Mouse (Mus musculus): ENCODE measurements at regions not wholly inside any gene's neighbourhood (a gene's known extent, or its start where the extent isn't known, plus 50 kb on each side); places are given as distances from the start of the nearest gene placed in this dataset.

- H3K9me3 ChIP-seq (replicated peaks): no peaks in the 10 kb centered on the region
- H3K27me3 ChIP-seq: no peaks in the 10 kb centered on the region
- H3K4me3 ChIP-seq (replicated peaks): no peak overlapping the region
- no peak overlapping the region for H3K4me2 ChIP-seq
- H3K36me3 ChIP-seq (replicated peaks): no peaks in the 10 kb centered on the region
- 71% methylated on average over 4 of the region's 4 CpGs for WGBS (ENCODE audit: insufficient replicate concordance)
- H3K4me1 ChIP-seq (replicated peaks): no peaks in the 10 kb centered on the region
- ATAC-seq (ENCODE audit: insufficient read depth): no peak
- no peak overlapping the region for H3K27ac ChIP-seq (replicated peaks)
- no peak overlapping the region for H3K9ac ChIP-seq
Measured at GRCm38 (mm10) chr17:49219512-49220197, 208.5 kb upstream of the Mocs1 start.

- WGBS (ENCODE audit: insufficient replicate concordance): 57% methylated on average over 7 of the region's 7 CpGs
- Histone ChIP-seq H3K4me2 (no peak overlapping the region), H3K27me3 (no peaks in the 10 kb centered on the region), H3K9ac (no peak overlapping the region), H3K27ac (replicated peaks) (no peak overlapping the region), H3K4me1 (replicated peaks) (no peaks in the 10 kb centered on the region), H3K9me3 (replicated peaks) (no peaks in the 10 kb centered on the region), H3K4me3 (replicated peaks) (no peak overlapping the region), H3K36me3 (replicated peaks) (no peaks in the 10 kb centered on the region)
- ATAC-seq (ENCODE audit: insufficient read depth): no peak
Measured at GRCm38 (mm10) chr17:49223212-49223611, 204.9 kb upstream of the Mocs1 start.

- H3K4me2 ChIP-seq: no peak overlapping the region
- no peak overlapping the region for H3K9ac ChIP-seq
- no peaks in the 10 kb centered on the region for H3K9me3 ChIP-seq (replicated peaks)
- H3K4me1 ChIP-seq (replicated peaks): no peaks in the 10 kb centered on the region
- ATAC-seq (ENCODE audit: insufficient read depth): no peak
- H3K27ac ChIP-seq (replicated peaks): no peak overlapping the region
- H3K27me3 ChIP-seq: no peaks in the 10 kb centered on the region
- 58% methylated on average over 2 of the region's 2 CpGs for WGBS (ENCODE audit: insufficient replicate concordance)
- no peaks in the 10 kb centered on the region for H3K36me3 ChIP-seq (replicated peaks)
- no peak overlapping the region for H3K4me3 ChIP-seq (replicated peaks)
Measured at GRCm38 (mm10) chr17:49223651-49224050, 204.5 kb upstream of the Mocs1 start.

GRCm38 (mm10) chr17:49225255-49226015, 202.7 kb upstream of the Mocs1 start:
- Histone ChIP-seq H3K36me3 (replicated peaks) (no peaks in the 10 kb centered on the region), H3K4me2 (no peak overlapping the region), H3K4me3 (replicated peaks) (no peak overlapping the region), H3K27me3 (no peaks in the 10 kb centered on the region), H3K9me3 (replicated peaks) (no peaks in the 10 kb centered on the region), H3K27ac (replicated peaks) (no peak overlapping the region), H3K4me1 (replicated peaks) (no peaks in the 10 kb centered on the region), H3K9ac (no peak overlapping the region)
- no peak for ATAC-seq (ENCODE audit: insufficient read depth)
- WGBS (ENCODE audit: insufficient replicate concordance): 64% methylated on average over 9 of the region's 9 CpGs

- Histone ChIP-seq H3K9ac (no peak overlapping the region), H3K4me2 (no peak overlapping the region), H3K27ac (replicated peaks) (no peak overlapping the region), H3K4me1 (replicated peaks) (no peaks in the 10 kb centered on the region), H3K36me3 (replicated peaks) (no peaks in the 10 kb centered on the region), H3K4me3 (replicated peaks) (no peak overlapping the region), H3K27me3 (no peaks in the 10 kb centered on the region), H3K9me3 (replicated peaks) (no peaks in the 10 kb centered on the region)
- WGBS (ENCODE audit: insufficient replicate concordance): 43% methylated on average over 6 of the region's 6 CpGs
- ATAC-seq (ENCODE audit: insufficient read depth): no peak
Measured at GRCm38 (mm10) chr17:49226016-49226400, 202.2 kb upstream of the Mocs1 start.

GRCm38 (mm10) chr17:49231287-49231686, 196.9 kb upstream of the Mocs1 start:
- no peaks in the 10 kb centered on the region for H3K4me1 ChIP-seq (replicated peaks)
- no peak overlapping the region for H3K4me3 ChIP-seq (replicated peaks)
- ATAC-seq (ENCODE audit: insufficient read depth): no peak
- H3K9ac ChIP-seq: no peak overlapping the region
- no peaks in the 10 kb centered on the region for H3K36me3 ChIP-seq (replicated peaks)
- no peaks in the 10 kb centered on the region for H3K9me3 ChIP-seq (replicated peaks)
- H3K4me2 ChIP-seq: no peak overlapping the region
- no peak overlapping the region for H3K27ac ChIP-seq (replicated peaks)
- 63% methylated on average over 3 of the region's 3 CpGs for WGBS (ENCODE audit: insufficient replicate concordance)
- no peaks in the 10 kb centered on the region for H3K27me3 ChIP-seq

GRCm38 (mm10) chr17:49240097-49240496, 188.1 kb upstream of the Mocs1 start:
- no peak for ATAC-seq (ENCODE audit: insufficient read depth)

DNA sequence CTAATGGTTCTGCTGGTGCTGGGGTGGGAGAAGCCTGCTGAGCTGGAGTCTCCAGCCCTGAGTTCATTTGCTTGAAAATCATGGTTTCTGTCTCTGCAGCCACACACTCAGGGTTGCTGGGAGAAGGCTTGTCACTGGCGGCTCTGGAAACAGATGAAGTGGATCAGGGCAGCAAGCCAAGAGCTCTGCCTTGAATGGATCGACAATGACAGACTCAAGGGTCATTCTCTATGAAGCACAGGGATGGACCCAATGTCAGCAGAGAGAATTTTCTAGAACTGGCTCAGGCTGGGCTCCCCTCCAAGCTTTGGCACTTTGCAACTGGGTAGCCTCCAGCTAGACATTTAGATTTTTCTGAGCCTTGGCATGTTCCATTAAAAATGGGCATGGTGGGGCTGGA, 184.7 kb upstream of the Mocs1 start:
- Histone ChIP-seq H3K27ac (replicated peaks) (no peak overlapping the region), H3K4me2 (no peak overlapping the region), H3K27me3 (no peaks in the 10 kb centered on the region), H3K4me3 (replicated peaks) (no peak overlapping the region), H3K36me3 (replicated peaks) (no peaks in the 10 kb centered on the region), H3K9me3 (replicated peaks) (no peaks in the 10 kb centered on the region), H3K4me1 (replicated peaks) (no peaks in the 10 kb centered on the region), H3K9ac (no peak overlapping the region)
- no peak for ATAC-seq (ENCODE audit: insufficient read depth)
- WGBS (ENCODE audit: insufficient replicate concordance): 55% methylated on average over 2 of the region's 2 CpGs

More at GRCm38 (mm10) chr17:49240097-49240496, 188.1 kb upstream of the Mocs1 start:
- H3K36me3 ChIP-seq (replicated peaks): no peaks in the 10 kb centered on the region
- H3K27ac ChIP-seq (replicated peaks): no peak overlapping the region
- H3K4me1 ChIP-seq (replicated peaks): no peaks in the 10 kb centered on the region
- H3K9me3 ChIP-seq (replicated peaks): no peaks in the 10 kb centered on the region
- H3K4me3 ChIP-seq (replicated peaks): no peak overlapping the region
- no peak overlapping the region for H3K4me2 ChIP-seq
- no peak overlapping the region for H3K9ac ChIP-seq
- H3K27me3 ChIP-seq: no peaks in the 10 kb centered on the region

- Histone ChIP-seq H3K9ac (no peak overlapping the region), H3K4me2 (no peak overlapping the region), H3K4me1 (replicated peaks) (no peaks in the 10 kb centered on the region), H3K36me3 (replicated peaks) (no peaks in the 10 kb centered on the region), H3K27me3 (no peaks in the 10 kb centered on the region), H3K27ac (replicated peaks) (no peak overlapping the region), H3K4me3 (replicated peaks) (no peak overlapping the region), H3K9me3 (replicated peaks) (no peaks in the 10 kb centered on the region)
- WGBS (ENCODE audit: insufficient replicate concordance): 32% methylated on average over 2 of the region's 2 CpGs
- ATAC-seq (ENCODE audit: insufficient read depth): no peak
Measured at GRCm38 (mm10) chr17:49245013-49245412, 183.1 kb upstream of the Mocs1 start.

GRCm38 (mm10) chr17:49247215-49247614, 180.9 kb upstream of the Mocs1 start:
- 63% methylated on average over 17 of the region's 17 CpGs for WGBS (ENCODE audit: insufficient replicate concordance)
- Histone ChIP-seq H3K4me3 (replicated peaks) (no peak overlapping the region), H3K36me3 (replicated peaks) (no peaks in the 10 kb centered on the region), H3K9me3 (replicated peaks) (no peaks in the 10 kb centered on the region), H3K9ac (no peak overlapping the region), H3K4me1 (replicated peaks) (no peaks in the 10 kb centered on the region), H3K27me3 (no peaks in the 10 kb centered on the region), H3K4me2 (no peak overlapping the region), H3K27ac (replicated peaks) (no peak overlapping the region)
- ATAC-seq (ENCODE audit: insufficient read depth): no peak

DNA sequence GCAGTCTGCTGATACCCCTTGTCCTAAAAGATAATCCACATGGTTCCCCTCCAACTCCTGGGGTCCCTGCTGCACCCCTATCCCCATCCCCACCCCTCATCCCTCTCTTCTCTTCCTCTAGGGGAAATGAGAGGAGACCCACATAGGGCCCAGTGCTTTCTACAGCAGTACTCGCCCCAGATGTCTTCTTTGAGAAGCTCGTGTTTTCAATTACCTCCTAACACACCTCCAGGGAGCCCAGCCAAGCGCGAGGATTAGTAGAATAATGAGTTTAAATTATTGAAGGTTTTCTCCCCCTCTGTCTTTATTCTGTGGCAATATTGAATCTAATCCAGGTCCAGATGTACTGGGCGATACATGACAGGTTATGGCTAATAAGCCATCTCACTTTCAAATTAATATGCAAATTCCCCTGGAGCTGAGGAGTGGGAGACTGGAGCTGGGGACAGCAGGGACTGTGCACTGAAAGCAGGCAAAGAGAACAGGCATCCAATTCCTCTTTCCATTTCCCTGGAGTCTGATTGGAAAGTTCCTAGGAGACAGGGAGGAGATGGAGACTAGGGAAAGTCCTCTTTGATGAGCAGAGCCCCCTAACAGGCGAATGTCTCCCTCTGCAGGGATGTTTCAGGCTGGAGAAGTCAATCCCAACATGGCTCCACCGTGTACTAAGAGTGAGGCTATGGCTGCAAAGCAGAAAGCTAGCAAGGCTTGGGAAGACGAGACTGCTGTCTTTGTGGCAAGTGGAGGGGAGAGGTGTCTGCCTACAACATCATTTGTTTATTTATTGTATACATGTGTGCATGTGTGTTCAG, 177.2 kb upstream of the Mocs1 start:
- Histone ChIP-seq H3K27me3 (no peaks in the 10 kb centered on the region), H3K36me3 (replicated peaks) (no peaks in the 10 kb centered on the region), H3K27ac (replicated peaks) (no peak overlapping the region), H3K4me3 (replicated peaks) (no peak overlapping the region), H3K4me2 (no peak overlapping the region), H3K9me3 (replicated peaks) (no peaks in the 10 kb centered on the region), H3K4me1 (replicated peaks) (no peaks in the 10 kb centered on the region), H3K9ac (no peak overlapping the region)
- no peak for ATAC-seq (ENCODE audit: insufficient read depth)
- 39% methylated on average over 8 of the region's 8 CpGs for WGBS (ENCODE audit: insufficient replicate concordance)

Measured in liver, embryonic 15.5 days (tissue).